Mouse (Mus musculus) ES-Bruce4 (cell line): Measurements from ENCODE around the gene Spib.

Experiments
- CTCF ChIP-seq: IDR thresholded peaks from one replicate; pipeline ENCODE4 v1.8.1; 2011; ENCODE audit warnings: low read depth, low read length
- POLR2A ChIP-seq: IDR thresholded peaks from one replicate; pipeline ENCODE4 v1.8.1; 2011; ENCODE audit warnings: low read length; ENCODE audit not compliant: insufficient read depth

DNA sequence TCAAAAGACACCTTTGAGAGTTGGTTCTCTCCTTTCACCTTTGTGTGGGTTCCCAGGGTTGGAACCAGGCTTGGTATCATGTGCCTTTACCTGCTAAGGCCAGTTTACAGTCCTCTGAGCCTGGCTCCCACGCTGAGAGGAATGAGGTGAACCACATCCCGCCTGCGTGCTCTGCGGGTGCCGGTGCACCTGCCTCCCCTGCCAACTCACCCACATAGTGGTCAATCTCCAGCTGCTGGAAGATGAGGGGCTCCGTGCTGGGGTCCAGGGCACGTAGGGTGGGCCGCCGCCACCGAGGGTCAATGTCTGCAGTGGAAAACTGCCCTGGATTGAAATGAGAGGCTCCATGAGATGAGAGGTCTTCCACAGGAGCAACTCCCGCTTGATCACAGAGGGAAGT, 10.7 kb upstream of the Spib start:
- TF ChIP-seq CTCF = no peak
- no peak for TF ChIP-seq POLR2A
